9 mouse cellular contexts compared by ENCODE assay signal in genomic region chr9:106819201-106819600, GRCm38 (mm10). TPM values are rescaled to one million over a fixed set of nuclear protein-coding genes. Genes with fewer than 3 reads are reported as not detected.
DNase-seq lines count a peak whose midpoint lies in the region.
"Had no signal": no experiment of that assay in that cellular context is flagged by ENCODE, and none has a peak within 500 bp of the region (broad histone marks: within the 10 kb centered on the region; RNA-seq: fewer than 3 reads in every experiment).

No protein-coding gene starts in this region.

- no peaks in the 10 kb centered on the region for H3K4me1 ChIP-seq in heart, embryonic 10.5 days

- no peaks in the 10 kb centered on the region for H3K9me3 ChIP-seq in heart, embryonic 10.5 days
- H3K9me3 ChIP-seq: limb, embryonic 15.5 days had no signal

- no peaks in the 10 kb centered on the region for H3K36me3 ChIP-seq in heart, embryonic 10.5 days
- H3K36me3 ChIP-seq: limb, embryonic 15.5 days had no signal

- WGBS in heart, embryonic 10.5 days, result 83% methylated on average over 1 of the region's 1 CpGs

- no peaks in the 10 kb centered on the region for H3K27me3 ChIP-seq in heart, embryonic 10.5 days (ENCODE audit: insufficient read depth, poor library complexity, severe bottlenecking)
- H3K27me3 ChIP-seq: limb, embryonic 15.5 days had no signal

- no peak overlapping the region for H3K27ac ChIP-seq in heart, embryonic 10.5 days
- H3K27ac ChIP-seq: limb, embryonic 15.5 days had no signal

- H3K4me3 ChIP-seq in heart, embryonic 10.5 days, result no peak overlapping the region
- H3K4me3 ChIP-seq: limb, embryonic 15.5 days had no signal

- DNase-seq in heart, adult 11 months, result peak; percentile 86
- no peak for DNase-seq in heart, embryonic 10.5 days (ENCODE audit: low spot score)
- DNase-seq in lung, postnatal 10 days, result peak; percentile 18
- no peak for DNase-seq in lung, adult 18-20 months
- DNase-seq in cerebellum, adult 9-11 months, result peak; percentile 15
- DNase-seq in retina, postnatal 7 days (ENCODE audit: low read depth, low spot score), result peak; percentile 19
- DNase-seq in urinary bladder, postnatal 14 days (ENCODE audit: low spot score), result no peak
- no peak for DNase-seq in urinary bladder, postnatal 25 days (ENCODE audit: low spot score)

RNA-seq across cellular contexts. Expression of gene Dcaf1, which starts 2.5 kb away (rescaled TPM):
- polyA plus RNA-seq in heart, embryonic 10.5 days (2016; fragmentation: Nextera tagmentation; extraction: Ambion mirVana), result 25.7 and 28.1 TPM in 2 replicates

RNA-seq across cellular contexts. Expression of gene Rad54l2, which starts 30.2 kb away (rescaled TPM):
- polyA plus RNA-seq in heart, embryonic 10.5 days (2016; fragmentation: Nextera tagmentation; extraction: Ambion mirVana), result 5.7 and 6.4 TPM in 2 replicates

Comparison
In these comparisons a context has a peak if more than half of its experiments do, and no peak if none do; other contexts are left out.
1. DNase-seq: peak in heart, adult 11 months (single experiment), lung, postnatal 10 days (single experiment), cerebellum, adult 9-11 months (single experiment) and retina, postnatal 7 days (single experiment); none in heart, embryonic 10.5 days (single experiment), lung, adult 18-20 months (0 of 2), urinary bladder, postnatal 14 days (single experiment) and urinary bladder, postnatal 25 days (single experiment).